Mouse (Mus musculus) kidney, postnatal 0 days (tissue): Measurements from ENCODE around the gene Akap9. TPM values are rescaled to one million over a fixed set of nuclear protein-coding genes. Genes with fewer than 3 reads are reported as not detected.
"Not testable (repeated sequence)": the region's sequence is repeated elsewhere in the genome, so short reads cannot be mapped to it uniquely, and the experiment has no call there.

Experiments used
- ATAC-seq: fragments of 200-750 bp; cut with Nextera tagmentation; replicated peaks from 2 replicates; pipeline ENCODE4 v1.8.0; 2017; ENCODE audit warnings: low read depth, moderate number of reproducible peaks, moderate TSS enrichment, moderate library complexity; ENCODE audit not compliant: low FRiP score
- DNase-seq: peaks from one replicate; pipeline ENCODE4 v3.0.0-alpha.2; 2016; ENCODE audit warnings: low spot score
- H3K27ac ChIP-seq: fragments of 300-500 bp; sonication (generic); 2 replicates; pipeline ENCODE4 v1.5.1; 2014; ENCODE audit warnings: mild to moderate bottlenecking
- H3K27me3 ChIP-seq: fragments of 300-500 bp; sonication (generic); 2 replicates; pipeline ENCODE4 v1.6.1; 2014; ENCODE audit warnings: low read length, mixed read lengths; ENCODE audit not compliant: insufficient read depth
- H3K36me3 ChIP-seq: fragments of 300-500 bp; sonication (generic); 2 replicates; pipeline ENCODE4 v1.6.1; 2014; ENCODE audit warnings: low read length, mixed read lengths; ENCODE audit not compliant: insufficient read depth
- H3K4me1 ChIP-seq: fragments of 300-500 bp; sonication (generic); replicated peaks from 2 replicates; pipeline ENCODE4 v1.6.1; 2014; ENCODE audit warnings: antibody characterized with exemption, low read length, mixed read lengths; ENCODE audit not compliant: insufficient read depth
- H3K4me2 ChIP-seq: fragments of 300-500 bp; sonication (generic); 2 replicates; pipeline ENCODE4 v1.6.1; 2014; ENCODE audit warnings: mild to moderate bottlenecking, low read length, moderate library complexity, mixed read lengths
- H3K4me3 ChIP-seq: fragments of 300-500 bp; sonication (generic); replicated peaks from 2 replicates; pipeline ENCODE4 v1.5.1; 2014; ENCODE audit warnings: low read depth, low read length
- H3K9ac ChIP-seq: fragments of 300-500 bp; sonication (generic); 2 replicates; pipeline ENCODE4 v1.6.1; 2014; ENCODE audit warnings: low read depth, low read length
- H3K9me3 ChIP-seq: fragments of 300-500 bp; sonication (generic); replicated peaks from 2 replicates; pipeline ENCODE4 v1.6.1; 2016; ENCODE audit warnings: low read length, inconsistent platforms, mixed read lengths
- CTCF ChIP-seq: IDR thresholded peaks from 2 replicates; pipeline ENCODE4 v1.5.1; 2016; ENCODE audit warnings: antibody characterized with exemption, low read depth, mild to moderate bottlenecking, moderate library complexity
- whole genome bisulfite sequencing: fragments of 180-500 bp; shearing (Covaris S2); extraction: QIAGEN DNeasy Blood & Tissue Kit; methylation state at CpG from one replicate; pipeline ENCODE4 v1.1.7; 2014; 5-methylcytosine and 5-hydroxymethylcytosine counted together
- polyA plus RNA-seq: library from polyadenylated mRNA; unstranded; fragments of >200 nt; fragmentation: Nextera tagmentation; extraction: Ambion mirVana; gene quantifications from 2 replicates; pipeline ENCODE4 v1.2.1, GENCODE M21; 2015

Gene Akap9
- polyA plus RNA-seq, 1 experiment from 2014 or later: 110 TPM

DNA sequence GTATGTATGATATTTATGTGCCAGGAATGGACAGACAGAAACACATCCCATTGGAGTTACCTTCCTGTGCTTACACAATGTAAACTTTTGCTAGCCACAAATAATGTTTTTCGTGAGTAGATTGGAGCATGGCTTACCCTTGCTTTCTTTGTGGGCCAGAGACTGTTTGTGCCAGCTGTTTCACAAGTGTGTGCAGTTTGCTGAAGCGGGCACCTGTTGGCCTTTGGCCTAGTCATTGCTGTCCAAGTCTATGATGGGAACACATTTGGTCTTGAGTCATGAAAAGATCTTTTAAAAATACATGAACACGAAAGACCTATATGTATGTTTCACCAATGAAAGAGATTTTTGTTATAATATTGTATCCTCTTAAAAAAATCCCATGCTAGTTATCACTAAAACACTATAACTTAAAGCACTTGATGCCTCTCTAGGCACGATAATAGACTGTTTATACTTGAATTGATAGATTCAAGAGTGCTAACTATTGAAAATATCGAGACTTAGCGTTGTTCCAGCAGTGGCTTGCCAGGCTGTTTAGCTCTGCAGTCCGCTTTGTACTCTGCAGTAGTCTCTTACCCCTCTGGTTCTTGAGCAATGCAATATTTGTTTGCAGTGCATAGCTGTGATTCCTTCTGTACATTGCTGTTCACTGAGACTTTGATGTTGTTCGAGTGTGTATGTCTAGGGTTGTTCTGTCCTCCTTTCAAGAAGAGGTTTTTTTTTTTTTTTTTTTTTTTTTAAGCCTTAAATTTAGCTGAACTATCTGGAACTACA lies 8.1 kb downstream of the Akap9 start:
- no peak overlapping the region for H3K4me2 ChIP-seq
- H3K9me3 ChIP-seq: no peaks in the 10 kb centered on the region
- no peak overlapping the region for H3K9ac ChIP-seq
- H3K4me3 ChIP-seq: no peak overlapping the region
- H3K4me1 ChIP-seq: no peaks in the 10 kb centered on the region
- 89% methylated on average over 8 of the region's 8 CpGs for WGBS
- no peak for ATAC-seq
- DNase-seq: no peak
- no peaks in the 10 kb centered on the region for H3K27me3 ChIP-seq
- no peaks in the 10 kb centered on the region; the same call in 1 of the 2 replicates for H3K36me3 ChIP-seq
- TF ChIP-seq CTCF: no peak
- H3K27ac ChIP-seq: no peak overlapping the region

DNA sequence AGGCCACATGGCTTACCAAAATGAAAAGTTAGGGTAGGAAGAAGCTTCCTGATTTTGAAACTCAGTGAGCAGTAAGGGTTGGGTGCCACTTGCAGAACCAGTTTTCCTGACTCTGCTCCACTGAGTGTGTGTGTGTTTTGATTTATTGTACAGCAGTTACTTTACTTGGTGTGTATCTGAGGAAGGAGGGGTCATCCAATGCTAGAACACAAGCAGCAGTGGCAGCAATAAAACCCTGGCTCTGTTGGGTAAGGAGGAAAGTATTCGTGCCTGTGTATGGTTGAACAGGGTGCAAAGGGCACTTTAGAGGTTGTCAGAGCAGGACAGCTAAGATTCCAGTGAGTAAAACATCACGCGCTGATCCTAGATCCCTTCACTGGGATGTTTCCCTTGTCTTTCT lies 11.1 kb downstream of the Akap9 start:
- no peaks in the 10 kb centered on the region for H3K9me3 ChIP-seq
- no peak for DNase-seq
- H3K4me2 ChIP-seq: no peak overlapping the region
- no peaks in the 10 kb centered on the region; the same call in 1 of the 2 replicates for H3K36me3 ChIP-seq
- no peaks in the 10 kb centered on the region for H3K4me1 ChIP-seq
- no peaks in the 10 kb centered on the region for H3K27me3 ChIP-seq
- 65% methylated on average over 3 of the region's 3 CpGs for WGBS
- H3K27ac ChIP-seq: 0 out of 2 replicates have a peak overlapping the region, but pooled peaks have one; percentile 2
- H3K9ac ChIP-seq: no peak overlapping the region
- peak; percentile 61 for ATAC-seq
- no peak for TF ChIP-seq CTCF
- no peak overlapping the region for H3K4me3 ChIP-seq

DNA sequence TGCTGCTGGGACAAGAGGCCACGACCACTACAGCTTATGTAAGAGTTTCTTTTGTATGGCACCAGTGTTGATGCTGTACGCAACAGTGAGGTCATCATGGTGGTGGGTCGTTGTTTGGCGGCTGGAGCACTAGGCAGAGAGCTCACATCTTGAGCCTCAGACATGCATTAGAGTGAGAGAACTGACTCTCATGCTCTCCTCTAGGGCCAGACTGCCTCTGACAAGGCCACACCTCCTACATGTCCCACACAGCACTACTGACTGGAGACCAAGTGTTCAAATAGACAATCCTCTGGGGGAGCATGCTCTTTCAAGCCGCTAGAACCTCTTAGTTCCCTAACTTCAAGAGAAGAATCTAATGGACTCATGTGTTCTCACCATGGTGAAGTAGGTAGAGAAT lies 11.5 kb downstream of the Akap9 start:
- no peaks in the 10 kb centered on the region for H3K27me3 ChIP-seq
- WGBS: 89% methylated on average over 5 of the region's 5 CpGs
- no peak overlapping the region for H3K9ac ChIP-seq
- ATAC-seq: no peak
- TF ChIP-seq CTCF: no peak
- H3K4me3 ChIP-seq: no peak overlapping the region
- no peaks in the 10 kb centered on the region for H3K9me3 ChIP-seq
- no peaks in the 10 kb centered on the region; the same call in 1 of the 2 replicates for H3K36me3 ChIP-seq
- DNase-seq: no peak
- H3K4me1 ChIP-seq: no peaks in the 10 kb centered on the region
- no peak overlapping the region for H3K4me2 ChIP-seq
- H3K27ac ChIP-seq: no peak overlapping the region

DNA sequence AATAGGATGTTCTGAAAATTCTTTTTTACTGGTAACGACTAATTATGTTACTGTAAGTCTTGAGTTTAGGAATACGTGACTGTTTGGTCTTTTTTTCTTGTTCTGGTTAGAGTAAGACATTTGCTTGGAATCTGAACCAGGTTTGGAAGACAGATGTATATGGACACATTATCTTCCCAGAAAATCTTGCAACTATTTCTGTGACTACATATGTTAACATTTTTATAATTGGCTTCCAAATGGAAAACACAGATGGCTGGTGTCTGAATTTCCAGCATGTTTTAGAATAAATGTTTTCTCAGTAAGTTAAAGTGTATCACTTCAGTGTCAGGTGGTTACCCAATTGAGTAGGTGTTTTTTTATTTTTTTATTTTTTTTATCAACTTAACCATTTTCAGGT lies 13.4 kb downstream of the Akap9 start:
- Histone ChIP-seq H3K9me3 (no peaks in the 10 kb centered on the region), H3K4me2 (no peak overlapping the region), H3K27me3 (no peaks in the 10 kb centered on the region), H3K36me3 (no peaks in the 10 kb centered on the region; the same call in 1 of the 2 replicates), H3K27ac (no peak overlapping the region), H3K4me1 (no peaks in the 10 kb centered on the region), H3K4me3 (no peak overlapping the region), H3K9ac (no peak overlapping the region)
- ATAC-seq (no peak), DNase-seq (no peak)
- 96% methylated on average over 2 of the region's 2 CpGs for WGBS
- no peak for TF ChIP-seq CTCF

DNA sequence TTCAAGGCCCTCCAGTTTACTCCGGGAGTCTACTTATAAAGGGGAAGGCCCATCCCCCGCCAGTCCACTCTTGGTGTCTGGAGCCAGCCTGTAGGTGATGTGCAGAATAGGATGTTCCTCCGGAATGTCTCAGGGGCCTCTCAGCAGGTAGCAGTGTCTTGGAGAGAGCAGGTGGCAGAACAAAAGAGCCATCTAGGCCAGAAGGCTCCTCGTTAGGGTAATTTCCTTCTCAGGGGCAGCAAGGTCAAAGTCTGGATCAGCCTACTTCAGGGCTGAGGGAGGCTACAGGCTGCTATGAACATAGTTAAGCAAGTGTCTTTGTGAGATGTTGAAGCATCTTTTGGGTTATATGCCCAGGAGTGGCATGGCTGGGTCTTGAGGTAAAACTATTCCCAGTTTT lies 15.3 kb downstream of the Akap9 start:
- H3K9me3 ChIP-seq, ATAC-seq, H3K4me2 ChIP-seq, DNase-seq, H3K4me1 ChIP-seq, H3K4me3 ChIP-seq, H3K27ac ChIP-seq, H3K9ac ChIP-seq, H3K36me3 ChIP-seq, H3K27me3 ChIP-seq: not testable (repeated sequence)
- 70% methylated on average over 4 of the region's 4 CpGs for WGBS

DNA sequence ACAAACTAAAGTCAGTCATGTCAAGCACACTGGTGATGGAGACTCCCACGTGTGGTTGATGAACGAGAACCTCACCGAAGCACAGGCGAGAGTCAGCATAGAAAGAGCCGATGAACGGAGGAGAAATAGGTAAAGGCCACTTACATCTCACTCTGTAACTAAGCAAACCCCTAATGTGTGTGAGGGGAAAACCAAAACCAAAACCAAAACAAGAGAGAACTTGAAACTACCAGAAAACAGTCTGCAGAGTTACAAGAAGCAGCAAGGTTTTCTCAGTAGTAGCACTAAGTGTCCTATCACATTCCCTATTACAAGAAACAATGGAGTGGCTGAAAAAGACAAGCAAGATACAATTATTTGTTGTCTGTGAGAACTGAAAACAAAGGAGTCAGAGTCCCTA lies 24.6 kb downstream of the Akap9 start:
- no peaks in the 10 kb centered on the region for H3K27me3 ChIP-seq
- WGBS: 83% methylated on average over 6 of the region's 6 CpGs
- no peaks in the 10 kb centered on the region for H3K9me3 ChIP-seq
- no peak overlapping the region for H3K27ac ChIP-seq
- no peak overlapping the region for H3K4me2 ChIP-seq
- H3K4me3 ChIP-seq: no peak overlapping the region
- DNase-seq (no peak), ATAC-seq (no peak)
- H3K9ac ChIP-seq: no peak overlapping the region
- H3K36me3 ChIP-seq: peaks cover 12% of the 10 kb centered on the region; the same call in 1 of the 2 replicates
- no peaks in the 10 kb centered on the region for H3K4me1 ChIP-seq
- no peak for TF ChIP-seq CTCF
